Mouse (Mus musculus): ENCODE data around the gene Esrrg. TPM values are rescaled to one million over a fixed set of nuclear protein-coding genes. Genes with fewer than 3 reads are reported as not detected.

Gene Esrrg
- total and polyA plus RNA-seq, 3 experiments = 0.01 TPM; not detected in 2

- no peaks in the 10 kb centered on the region for H3K9me3 ChIP-seq (replicated peaks; ENCODE audit: insufficient read depth, low read length)
Measured at GRCm38 (mm10) chr1:187613277-187613676, 4.7 kb downstream of the Esrrg start.

GRCm38 (mm10) chr1:187623981-187624380 lies 15.4 kb downstream of the Esrrg start:
- no peaks in the 10 kb centered on the region for H3K27me3 ChIP-seq (ENCODE audit: control insufficient read depth in 1 of 2, insufficient read depth in 2 of 2, low read length in 2 of 2)

More at GRCm38 (mm10) chr1:187613277-187613676, 4.7 kb downstream of the Esrrg start:
- Histone ChIP-seq H3K9ac (ENCODE audit: control insufficient read depth, low read depth, low read length, poor library complexity, severe bottlenecking) (no peak overlapping the region), H3K79me2 (ENCODE audit: control insufficient read depth, insufficient read depth, low read length, poor library complexity) (no peaks in the 10 kb centered on the region), H3K36me3 (ENCODE audit: control insufficient read depth in 1 of 2, insufficient read depth in 2 of 2, low read length in 2 of 2) (no peaks in the 10 kb centered on the region), H3K4me1 (ENCODE audit: control insufficient read depth in 1 of 2, insufficient read depth in 2 of 2, low read length in 2 of 2) (no peaks in the 10 kb centered on the region), H3K4me3 (ENCODE audit: control insufficient read depth in 1 of 2, insufficient read depth in 1 of 2, low read depth in 2 of 2, low read length in 2 of 2) (no peak overlapping the region), H3K27ac (ENCODE audit: control insufficient read depth, low read depth, low read length) (no peak overlapping the region), H3K27me3 (ENCODE audit: control insufficient read depth in 1 of 2, insufficient read depth in 2 of 2, low read length in 2 of 2) (no peaks in the 10 kb centered on the region)
- no peak for TF ChIP-seq ZKSCAN1 (IDR thresholded peaks at IDR 0.05; ENCODE audit: low read depth, low read length)
- no peak for TF ChIP-seq ZC3H11A (IDR thresholded peaks at IDR 0.05; ENCODE audit: low read depth, low read length)
- TF ChIP-seq EP300 (IDR thresholded peaks at IDR 0.05; ENCODE audit: low read depth in 1 of 2, low read length in 2 of 2) = no peak
- TF ChIP-seq GABPA (IDR thresholded peaks at IDR 0.05; ENCODE audit: low read depth, low read length) = no peak
- no peak for TF ChIP-seq RCOR1 (IDR thresholded peaks at IDR 0.05; ENCODE audit: low read depth, low read length)
- TF ChIP-seq CTCF (IDR thresholded peaks at IDR 0.05 in 2 of 3, conservative IDR thresholded peaks at IDR 0.05 in 1 of 3; ENCODE audit: control insufficient read depth in 1 of 3, insufficient read depth in 1 of 3, low read depth in 2 of 3, low read length in 3 of 3, poor library complexity in 1 of 3, severe bottlenecking in 1 of 3) = no peak
- TF ChIP-seq NRF1 (IDR thresholded peaks at IDR 0.05; ENCODE audit: insufficient read depth, low read depth, low read length, poor library complexity, severe bottlenecking) = no peak
- TF ChIP-seq TCF12 (IDR thresholded peaks at IDR 0.05; ENCODE audit: low read depth, low read length) = no peak
- no peak for TF ChIP-seq CHD1 (IDR thresholded peaks at IDR 0.05; ENCODE audit: low read depth, low read length)
- no peak for TF ChIP-seq MAX (IDR thresholded peaks at IDR 0.05; ENCODE audit: low read length)
- no peak for TF ChIP-seq GATA1 (IDR thresholded peaks at IDR 0.05; ENCODE audit: low read depth, low read length)
- no peak for TF ChIP-seq E2F4 (IDR thresholded peaks at IDR 0.05; ENCODE audit: borderline replicate concordance, low read depth, low read length)
- no peak for TF ChIP-seq ZMIZ1 (IDR thresholded peaks at IDR 0.05; ENCODE audit: low read depth, low read length)
- no peak for TF ChIP-seq CHD2 (IDR thresholded peaks at IDR 0.05; ENCODE audit: low read length)
- TF ChIP-seq MXI1 (IDR thresholded peaks at IDR 0.05; ENCODE audit: low read depth, low read length) = no peak
- no peak for TF ChIP-seq MEF2A (IDR thresholded peaks at IDR 0.05; ENCODE audit: extremely low read depth, insufficient replicate concordance, low read depth, low read length, poor library complexity, severe bottlenecking)
- no peak for TF ChIP-seq ZNF384 (IDR thresholded peaks at IDR 0.05; ENCODE audit: low read depth, low read length)
- TF ChIP-seq TBP (IDR thresholded peaks at IDR 0.05; ENCODE audit: low read depth, low read length) = no peak
- no peak for TF ChIP-seq ELF1 (IDR thresholded peaks at IDR 0.05; ENCODE audit: low read depth, low read length)
- no peak for DNase-seq (ENCODE audit: low read depth, low spot score)

More at GRCm38 (mm10) chr1:187623981-187624380, 15.4 kb downstream of the Esrrg start:
- Histone ChIP-seq H3K27ac (ENCODE audit: control insufficient read depth, low read depth, low read length) (no peak overlapping the region), H3K4me3 (ENCODE audit: control insufficient read depth in 1 of 2, insufficient read depth in 1 of 2, low read depth in 2 of 2, low read length in 2 of 2) (no peak overlapping the region), H3K36me3 (ENCODE audit: control insufficient read depth in 1 of 2, insufficient read depth in 2 of 2, low read length in 2 of 2) (no peaks in the 10 kb centered on the region), H3K79me2 (ENCODE audit: control insufficient read depth, insufficient read depth, low read length, poor library complexity) (no peaks in the 10 kb centered on the region), H3K9ac (ENCODE audit: control insufficient read depth, low read depth, low read length, poor library complexity, severe bottlenecking) (no peak overlapping the region), H3K9me3 (replicated peaks; ENCODE audit: insufficient read depth, low read length) (no peaks in the 10 kb centered on the region), H3K4me1 (ENCODE audit: control insufficient read depth in 1 of 2, insufficient read depth in 2 of 2, low read length in 2 of 2) (no peaks in the 10 kb centered on the region)
- TF ChIP-seq EP300 (IDR thresholded peaks at IDR 0.05; ENCODE audit: low read depth in 1 of 2, low read length in 2 of 2) (no peak), MAFK (IDR thresholded peaks at IDR 0.05; ENCODE audit: borderline replicate concordance, low read depth, low read length) (no peak), HCFC1 (IDR thresholded peaks at IDR 0.05; ENCODE audit: low read depth, low read length) (no peak), NRF1 (IDR thresholded peaks at IDR 0.05; ENCODE audit: insufficient read depth, low read depth, low read length, poor library complexity, severe bottlenecking) (no peak), RAD21 (IDR thresholded peaks at IDR 0.05; ENCODE audit: low read depth, low read length) (no peak), ZNF384 (IDR thresholded peaks at IDR 0.05; ENCODE audit: low read depth, low read length) (no peak), MAZ (IDR thresholded peaks at IDR 0.05; ENCODE audit: low read depth, low read length) (no peak), MAX (IDR thresholded peaks at IDR 0.05; ENCODE audit: low read length) (no peak), MYC (IDR thresholded peaks at IDR 0.05; ENCODE audit: low read depth, low read length) (no peak)
- DNase-seq (ENCODE audit: low read depth, low spot score) = no peak
